Mouse (Mus musculus) CD4-positive helper T cell, adult 2 months (primary cell): ENCODE measurements around the gene Maml3.

Experiments
- DNase-seq: peaks from one replicate; pipeline ENCODE4 v3.0.0-alpha.2; 2012; ENCODE audit warnings: low read depth, missing footprints, low spot score

Gene Maml3

DNA sequence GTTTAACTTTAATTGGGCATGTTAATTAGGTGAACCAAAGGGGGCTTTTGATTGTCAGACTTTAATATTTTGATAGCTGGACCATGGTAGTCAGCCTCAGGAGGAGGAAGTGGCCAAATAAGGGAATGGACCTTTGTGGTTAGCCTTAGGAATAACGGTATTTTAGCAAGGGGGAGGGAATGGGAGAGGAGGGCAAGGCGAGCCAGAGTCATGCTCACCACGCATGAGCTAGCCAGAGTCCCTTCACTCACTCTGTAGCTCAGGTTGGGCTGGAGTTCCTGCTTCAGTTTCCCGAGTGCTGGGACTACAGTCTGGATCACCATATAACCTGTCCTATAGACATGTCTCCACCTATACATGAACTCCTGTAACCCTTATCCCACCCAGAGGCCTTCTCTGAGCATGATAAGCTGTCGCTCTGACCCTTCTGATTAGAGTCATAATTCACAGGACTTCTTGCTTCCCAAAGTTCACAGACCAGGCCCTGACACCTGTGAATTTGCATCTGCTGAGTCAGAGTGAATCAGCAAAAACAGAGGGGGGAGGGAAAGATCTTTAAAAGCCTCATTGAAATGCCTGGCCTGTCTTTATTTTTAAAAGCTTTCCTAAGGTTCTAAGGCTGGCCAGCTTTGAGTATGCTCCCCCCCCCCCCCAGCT lies 434.3 kb downstream of the Maml3 start:
- no peak for DNase-seq

DNA sequence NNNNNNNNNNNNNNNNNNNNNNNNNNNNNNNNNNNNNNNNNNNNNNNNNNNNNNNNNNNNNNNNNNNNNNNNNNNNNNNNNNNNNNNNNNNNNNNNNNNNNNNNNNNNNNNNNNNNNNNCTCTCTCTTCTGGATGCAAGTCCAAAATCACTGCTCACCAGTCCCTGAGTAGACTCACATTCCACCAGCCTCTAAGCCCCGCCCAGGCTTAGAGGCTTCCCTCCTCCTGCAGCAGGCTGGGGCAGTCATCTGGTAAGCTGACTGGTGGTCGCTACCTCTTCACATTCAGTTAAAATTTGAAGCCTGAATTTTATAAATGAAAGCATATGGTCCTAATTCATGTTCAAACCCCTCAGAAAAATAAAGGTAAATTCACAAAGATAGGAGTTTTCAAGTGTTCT lies 436.3 kb downstream of the Maml3 start:
- no peak for DNase-seq

DNA sequence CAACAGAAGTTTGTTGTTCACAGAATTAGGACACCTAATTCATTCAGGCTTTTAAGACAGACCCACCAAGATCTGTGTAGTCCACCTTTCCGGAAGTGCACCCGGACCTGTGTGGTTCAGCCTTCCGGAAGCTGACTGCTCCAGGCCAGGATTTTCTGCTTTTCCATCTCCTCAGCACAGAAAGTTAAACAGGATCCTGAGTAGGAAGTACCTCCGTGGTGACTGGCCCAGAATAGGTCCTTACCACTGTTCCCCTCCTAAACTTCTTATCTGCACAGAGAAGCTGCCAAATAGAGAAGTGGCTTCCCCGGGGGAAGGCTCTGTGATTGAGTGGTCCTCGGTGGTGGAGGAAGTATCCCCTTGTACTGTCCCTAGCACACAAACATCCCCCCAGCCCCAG lies 442.3 kb downstream of the Maml3 start:
- no peak for DNase-seq

DNA sequence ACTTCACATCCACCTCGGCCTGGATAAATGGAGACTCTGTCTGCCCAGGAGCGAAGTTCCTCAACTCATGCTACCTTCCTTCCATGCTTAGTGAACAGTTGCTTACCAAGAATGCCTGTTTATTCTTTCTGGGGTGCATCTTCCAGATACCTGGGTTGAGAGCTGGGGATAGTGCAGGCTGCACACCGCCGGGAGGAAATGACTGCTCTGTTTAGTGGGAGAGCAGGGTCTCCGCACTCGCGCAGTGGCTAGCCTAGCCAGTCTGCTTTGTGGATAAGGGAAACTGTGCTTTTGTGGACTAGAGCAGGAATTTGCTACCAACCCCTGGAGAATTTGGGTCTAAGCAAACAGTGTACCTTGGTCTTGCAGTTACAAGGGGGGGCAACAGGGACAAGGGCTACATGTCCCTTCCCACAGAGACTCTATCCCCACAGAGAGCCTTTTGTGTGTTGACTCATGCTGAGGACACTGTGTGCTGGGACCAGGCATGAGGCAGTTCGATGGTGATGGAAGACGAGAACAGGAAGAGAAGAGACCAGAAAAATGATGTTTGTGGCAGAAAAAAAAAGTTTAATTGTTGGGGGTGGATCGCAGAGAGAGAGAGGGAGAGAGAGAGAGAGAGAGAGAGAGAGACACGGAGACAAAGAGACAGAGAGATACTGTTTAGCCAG lies 442.9 kb downstream of the Maml3 start:
- DNase-seq, result no peak

DNA sequence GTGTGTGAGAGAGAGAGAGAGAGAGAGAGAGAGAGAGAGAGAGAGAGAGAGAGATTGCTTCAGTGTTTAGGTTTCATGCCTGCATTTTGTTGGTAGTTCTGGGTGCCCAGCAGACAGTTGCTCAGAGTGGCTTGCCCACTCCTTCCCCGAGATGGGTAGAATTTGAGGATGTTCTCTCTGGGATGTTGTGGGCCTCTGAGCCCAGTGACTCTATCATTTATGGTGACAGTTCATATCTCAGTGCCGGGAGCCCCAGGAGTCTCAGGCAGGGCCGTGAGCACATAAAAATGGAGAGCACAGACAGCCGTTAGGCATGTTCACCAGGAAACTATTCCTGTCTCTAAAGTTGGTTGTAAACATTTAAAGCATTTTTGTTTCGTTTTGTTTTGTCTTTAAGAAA lies 443.5 kb downstream of the Maml3 start:
- DNase-seq, result no peak

DNA sequence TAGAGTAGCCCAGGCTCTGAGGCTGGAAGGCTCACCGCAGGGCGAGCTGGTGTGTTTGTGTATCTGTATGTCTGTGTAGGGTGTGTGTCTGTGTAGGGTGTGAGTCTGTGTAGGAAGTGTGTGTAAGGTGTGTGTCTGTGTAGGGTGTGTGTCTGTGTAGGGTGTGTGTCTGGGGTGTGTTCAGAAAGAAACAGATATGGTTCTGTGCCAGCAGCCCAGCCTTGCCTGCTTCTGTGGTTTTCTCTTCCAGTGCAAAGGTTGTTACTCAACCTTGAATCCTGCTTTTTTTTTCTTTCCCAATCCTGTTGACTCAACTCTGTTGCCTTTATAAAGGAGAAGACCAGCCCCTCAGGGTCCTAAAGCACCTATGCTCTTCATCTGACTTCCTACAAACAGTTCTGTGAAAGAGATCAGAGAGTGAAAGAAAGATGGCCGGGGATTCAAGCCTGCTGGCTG lies 444.0 kb downstream of the Maml3 start:
- no peak for DNase-seq

DNA sequence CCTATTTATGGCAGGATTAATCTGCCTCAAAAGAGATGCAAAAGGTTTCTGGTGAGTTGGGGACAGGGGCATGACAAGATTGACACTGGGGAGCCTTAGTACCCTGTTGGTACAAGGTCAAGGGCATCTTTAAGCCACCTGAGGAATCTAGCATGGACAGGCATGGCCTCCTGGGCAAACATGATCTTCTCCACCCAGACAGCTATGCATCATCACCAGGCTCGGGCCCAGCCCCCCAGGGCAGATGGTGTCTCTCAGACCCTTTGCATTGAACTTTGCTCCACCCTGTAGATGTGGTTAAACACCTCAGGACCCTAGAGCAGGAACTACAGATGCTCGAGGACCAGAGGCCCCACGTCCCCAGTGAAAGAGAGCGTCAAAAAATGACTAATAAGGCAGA lies 444.8 kb downstream of the Maml3 start, which contains the start of gene Mgst2:
Gene Mgst2 (plus strand): TSS at position 301 of the 400 bp plus-strand sequence.
- no peak for DNase-seq

DNA sequence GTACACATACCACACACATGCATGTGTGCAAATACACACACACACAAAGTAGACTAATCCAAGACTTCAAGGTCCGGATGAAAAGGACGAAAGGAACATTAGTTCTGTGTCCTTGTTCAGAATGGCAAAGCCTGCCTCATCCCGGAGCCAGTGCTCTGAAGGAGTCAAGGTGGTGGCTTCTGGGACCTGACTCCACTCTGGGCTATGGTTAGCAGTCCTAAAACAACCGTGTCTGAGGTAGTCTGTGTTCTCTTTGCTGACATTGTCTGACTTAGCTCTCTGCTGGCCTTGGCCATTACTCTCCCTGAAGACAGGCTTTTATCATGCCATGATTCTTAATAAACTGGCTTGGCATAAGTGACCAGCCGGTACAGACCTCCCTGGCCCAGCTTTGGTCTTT lies 445.5 kb downstream of the Maml3 start:
- no peak for DNase-seq

DNA sequence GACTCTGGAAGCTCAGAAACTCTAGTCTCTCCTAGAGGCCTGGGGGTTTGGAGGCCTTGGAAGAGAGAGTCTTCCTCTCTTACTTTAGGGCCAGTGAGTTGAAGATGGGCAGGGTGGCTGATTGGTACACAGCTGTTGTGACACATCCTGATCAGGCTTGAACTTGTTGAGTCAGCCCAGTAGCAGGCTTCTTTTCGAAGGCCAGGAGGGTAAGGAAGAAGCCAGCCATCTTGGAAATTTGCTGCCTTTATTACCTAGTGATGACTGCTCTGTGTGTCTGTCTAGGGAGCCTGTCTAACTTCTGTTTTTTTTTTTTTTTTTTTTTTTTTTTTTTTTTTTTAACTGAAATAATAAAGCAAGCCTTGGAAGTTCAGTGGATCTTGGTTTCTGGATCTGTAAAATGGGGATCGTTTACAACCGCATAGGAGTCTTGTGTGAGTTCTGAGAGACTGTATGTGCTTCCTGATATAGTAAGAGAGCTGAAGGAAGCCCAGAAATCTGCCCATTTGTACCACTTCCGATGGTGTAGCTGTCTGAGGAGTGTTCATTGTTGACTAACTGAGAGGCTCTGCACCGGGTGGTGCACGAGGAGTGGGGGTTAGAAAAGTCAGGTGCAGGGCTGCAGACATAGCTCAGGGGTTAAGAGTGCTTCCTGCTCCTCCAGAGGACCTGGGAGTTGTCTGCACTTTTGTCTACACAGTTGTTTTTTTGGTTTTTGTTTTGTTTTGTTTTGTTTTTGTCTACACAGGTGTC lies 450.4 kb downstream of the Maml3 start:
- peak; percentile 79 for DNase-seq

DNA sequence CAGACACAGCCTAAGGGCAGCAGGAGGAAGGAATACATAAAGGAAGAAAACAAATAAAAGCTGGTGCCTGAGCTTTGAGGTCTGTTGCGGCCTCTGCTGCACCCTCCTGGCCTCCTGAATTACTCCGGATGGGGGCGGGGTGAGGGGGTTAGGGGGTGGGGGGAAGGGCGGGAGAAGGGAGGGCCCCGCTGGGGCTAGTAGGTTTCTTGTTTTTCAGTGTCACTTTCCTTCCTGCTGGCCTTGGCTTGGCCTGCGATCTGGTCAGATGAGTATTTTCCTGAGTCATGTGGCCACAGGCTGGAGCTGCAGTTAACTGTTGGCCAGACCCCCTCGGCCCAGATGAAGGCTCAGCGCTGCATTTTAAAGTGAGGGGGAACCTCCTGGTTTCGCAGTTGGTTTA lies 452.2 kb downstream of the Maml3 start:
- DNase-seq, result peak; percentile 71

DNA sequence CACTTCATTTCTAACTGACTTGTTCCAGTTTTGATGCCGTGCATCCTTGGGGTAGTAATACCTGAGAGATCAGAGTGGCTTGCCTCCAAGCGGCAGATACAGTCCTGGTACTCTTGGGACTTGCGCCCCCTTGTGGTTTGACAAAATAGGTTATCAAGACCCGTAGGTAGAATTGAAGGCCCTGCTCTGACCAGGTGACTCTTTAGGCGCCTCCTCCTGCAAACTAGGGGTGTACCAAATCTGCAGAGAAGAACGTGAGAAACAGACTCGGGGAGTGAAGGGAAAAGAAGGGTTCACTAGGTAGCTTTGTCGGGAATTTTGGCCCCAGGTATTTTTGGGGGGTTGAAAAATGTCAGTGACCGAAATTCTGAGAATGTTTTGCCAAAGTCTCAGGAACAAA lies 452.6 kb downstream of the Maml3 start:
- peak; percentile 88 for DNase-seq

DNA sequence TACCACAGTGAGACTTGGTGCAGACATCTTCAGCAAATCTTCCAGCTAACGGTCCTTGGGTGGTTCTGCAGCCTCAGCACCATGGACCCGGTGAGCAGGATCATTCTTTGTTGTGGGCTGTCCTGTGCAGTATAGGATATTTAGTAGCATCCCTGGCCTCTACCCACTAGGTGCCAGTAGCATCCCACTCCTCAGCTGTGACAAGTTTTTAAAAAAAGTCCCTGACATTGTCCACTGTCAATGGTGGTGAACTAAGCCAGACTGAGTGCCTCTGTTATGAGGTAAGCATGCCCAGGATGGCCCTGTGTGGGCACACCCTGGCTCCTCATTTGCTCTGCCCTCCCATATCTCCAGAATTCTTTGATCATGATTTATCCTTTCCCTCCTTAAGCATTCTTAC lies 453.7 kb downstream of the Maml3 start:
- no peak for DNase-seq

DNA sequence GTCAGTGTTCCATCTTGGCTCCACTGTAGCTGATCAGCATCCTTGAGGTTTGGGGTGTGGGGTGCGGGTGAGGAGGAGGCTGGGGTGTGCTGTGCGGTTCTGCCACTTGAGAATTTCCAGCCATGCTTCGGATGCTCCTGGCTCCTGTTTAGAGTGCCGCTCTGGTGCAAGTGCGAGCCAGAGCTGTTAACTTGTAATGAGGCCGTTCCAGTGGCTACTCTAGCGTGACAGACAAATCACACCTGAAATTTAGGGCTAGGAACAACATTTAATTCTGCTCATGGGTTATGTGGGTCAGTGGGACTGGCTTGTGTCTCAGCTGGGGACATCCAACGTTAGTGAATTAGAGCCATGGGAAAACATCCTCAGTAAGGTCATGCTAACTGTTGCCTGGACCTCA lies 454.9 kb downstream of the Maml3 start:
- DNase-seq, result no peak

DNA sequence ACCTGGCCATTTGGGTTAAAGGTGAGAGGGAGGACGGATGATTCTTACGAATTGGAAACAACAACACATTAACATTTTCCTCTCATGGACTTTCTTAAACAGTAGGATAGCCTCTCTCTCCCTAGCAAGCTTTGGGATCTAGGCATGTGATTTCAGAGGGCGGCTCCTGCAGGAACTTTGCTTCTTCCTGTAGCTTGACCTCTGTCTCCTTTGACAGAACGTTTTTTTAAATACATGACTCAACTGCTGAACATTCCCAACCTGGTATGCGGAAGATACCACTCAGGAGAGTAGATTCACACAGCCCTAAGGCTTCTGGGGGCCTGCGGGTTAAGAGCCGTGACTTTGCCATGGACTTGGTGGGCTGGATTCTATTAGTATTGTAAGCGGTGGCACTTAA lies 455.4 kb downstream of the Maml3 start:
- no peak for DNase-seq

DNA sequence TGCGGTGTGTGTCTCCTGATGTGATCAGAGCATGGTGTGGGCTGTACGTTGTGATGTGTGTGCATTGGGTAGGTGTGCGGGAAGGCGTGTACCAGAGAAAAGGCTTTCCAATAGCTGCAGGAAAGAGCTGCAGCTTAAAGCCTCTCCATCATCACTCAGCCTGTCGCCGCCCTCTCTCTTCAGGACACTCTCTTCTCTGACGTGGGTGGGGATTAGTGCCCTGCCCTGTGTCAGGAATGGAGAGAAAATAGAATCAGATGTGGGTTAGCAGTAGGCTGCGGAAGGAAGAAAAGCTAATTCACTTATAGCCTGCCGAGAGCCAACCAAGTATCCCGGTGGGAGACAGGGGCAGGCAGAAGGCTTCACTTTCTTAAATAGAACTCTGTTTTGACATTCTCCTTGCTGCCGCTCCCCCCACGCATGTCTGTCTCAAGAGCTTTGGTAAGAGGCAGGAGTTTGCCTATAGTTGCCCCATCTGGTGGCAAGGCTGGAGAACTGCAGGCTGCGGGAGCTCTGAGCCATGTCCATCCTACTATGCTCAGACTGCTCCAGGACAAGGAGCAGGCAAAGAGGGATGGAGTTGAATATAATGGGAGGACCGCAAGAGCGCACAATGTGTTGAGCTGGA lies 456.7 kb downstream of the Maml3 start:
- peak; percentile 78 for DNase-seq

DNA sequence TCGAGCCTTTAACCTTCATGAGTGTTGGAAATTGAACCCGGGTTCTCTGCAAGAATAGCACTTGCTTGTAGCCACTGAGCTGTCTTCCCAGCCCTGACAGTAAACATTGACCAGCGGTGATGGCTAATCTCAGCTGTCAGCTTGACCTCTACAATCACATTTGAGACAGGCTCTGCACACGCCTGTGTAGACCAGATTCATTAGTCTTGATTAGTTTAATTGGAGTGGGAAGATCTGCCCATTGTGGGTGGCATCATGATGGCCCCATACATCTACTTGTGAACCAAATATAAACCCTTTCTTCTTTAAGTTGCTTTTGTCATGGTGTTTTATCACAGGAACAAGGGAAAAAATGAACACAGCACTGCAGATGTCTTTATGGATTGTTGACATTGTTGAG lies 457.5 kb downstream of the Maml3 start:
- no peak for DNase-seq

DNA sequence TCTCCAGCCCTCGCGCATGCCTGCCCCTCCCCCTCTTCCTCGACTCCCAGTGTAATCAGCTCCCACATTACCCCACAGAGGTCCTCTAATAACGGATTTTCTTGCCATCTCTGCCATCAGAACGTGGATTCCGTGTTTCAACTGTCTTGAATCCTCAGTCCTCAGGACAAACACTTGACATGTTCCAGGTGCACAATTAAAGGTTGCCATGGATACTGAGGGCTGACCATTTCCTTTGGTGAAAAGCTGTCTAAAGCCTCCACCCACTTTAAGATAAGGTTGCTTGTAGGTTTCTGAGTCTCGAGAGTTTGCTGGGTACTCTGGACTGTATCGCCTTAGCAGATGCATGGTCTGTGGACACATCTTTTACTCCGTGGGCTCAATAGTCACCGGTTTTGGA lies 458.6 kb downstream of the Maml3 start:
- DNase-seq, result no peak

DNA sequence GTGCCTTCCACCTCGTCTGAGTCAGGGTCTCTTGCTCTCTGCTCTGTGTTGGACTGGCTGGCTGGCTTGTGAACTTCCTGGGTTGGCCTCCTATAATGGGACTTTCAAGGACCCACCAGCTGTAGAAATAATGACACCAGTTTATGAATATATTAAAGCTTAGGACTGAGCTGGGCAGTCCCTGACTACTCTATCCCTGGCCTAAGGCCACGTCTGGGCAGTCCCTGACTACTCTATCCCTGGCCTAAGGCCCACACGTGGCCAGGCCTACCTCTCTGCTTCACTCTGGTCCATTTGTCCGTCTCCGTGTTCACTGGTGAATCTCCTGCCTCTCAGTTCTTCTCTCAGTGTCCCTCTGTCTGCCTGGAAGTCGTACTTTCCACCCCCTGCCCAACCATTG lies 459.4 kb downstream of the Maml3 start:
- DNase-seq, result no peak

DNA sequence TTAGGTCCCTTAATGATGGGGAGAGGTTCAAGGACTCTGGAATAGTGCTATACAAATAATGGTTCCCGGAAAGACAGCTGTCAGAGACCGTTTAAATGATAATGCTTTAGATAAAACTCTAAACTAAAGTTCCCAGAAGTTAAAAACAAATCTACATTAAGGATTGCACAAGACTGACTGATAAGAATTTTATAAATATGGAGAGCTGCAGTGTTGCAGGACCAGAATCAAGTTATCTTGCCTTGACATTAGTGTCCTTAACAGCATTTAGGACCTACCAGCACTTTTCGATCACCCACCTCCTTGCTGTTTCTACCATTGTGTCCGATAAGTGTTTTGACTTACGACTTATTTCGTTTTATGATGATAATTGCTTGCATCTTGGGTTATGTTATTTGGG lies 466.6 kb downstream of the Maml3 start:
- DNase-seq, result no peak

DNA sequence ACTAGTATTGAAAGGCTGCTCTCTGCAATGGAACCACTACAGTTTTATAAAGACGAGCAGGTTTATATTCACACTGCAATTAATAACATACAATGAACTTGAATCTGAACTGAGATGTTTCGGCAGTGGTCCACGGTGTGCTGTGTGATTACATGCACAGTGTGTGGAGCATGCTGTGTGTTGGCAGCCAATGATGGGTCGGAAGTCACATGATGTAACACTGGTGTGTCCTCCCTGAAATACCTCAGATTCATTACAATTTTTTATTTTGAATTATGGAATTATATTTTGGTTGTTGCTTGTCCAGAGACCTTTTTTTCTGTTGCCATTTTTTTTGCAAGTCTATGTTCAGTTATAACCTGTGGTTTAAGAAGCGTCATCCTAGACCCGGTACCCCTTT lies 467.6 kb downstream of the Maml3 start:
- DNase-seq, result no peak

DNA sequence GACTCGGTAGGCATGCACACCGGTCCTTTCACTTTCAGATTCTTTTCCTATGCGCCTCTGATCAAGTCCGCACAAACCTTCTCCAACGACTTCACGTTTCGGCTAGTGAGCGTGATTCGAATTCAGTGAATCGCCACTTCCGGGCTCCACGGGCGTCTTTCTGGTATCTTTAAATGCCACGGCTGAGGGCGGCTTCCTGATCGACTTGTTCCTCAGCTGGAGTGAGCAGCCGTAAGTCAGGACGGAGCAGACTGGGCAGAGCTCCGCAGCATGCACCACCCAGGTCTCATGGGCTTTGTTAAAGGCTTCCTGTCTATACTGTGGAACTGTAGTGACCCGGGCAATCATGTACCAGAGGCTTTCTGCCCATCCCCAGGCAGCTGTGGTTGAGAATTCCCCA lies 468.2 kb downstream of the Maml3 start:
- DNase-seq, result peak; percentile 80

DNA sequence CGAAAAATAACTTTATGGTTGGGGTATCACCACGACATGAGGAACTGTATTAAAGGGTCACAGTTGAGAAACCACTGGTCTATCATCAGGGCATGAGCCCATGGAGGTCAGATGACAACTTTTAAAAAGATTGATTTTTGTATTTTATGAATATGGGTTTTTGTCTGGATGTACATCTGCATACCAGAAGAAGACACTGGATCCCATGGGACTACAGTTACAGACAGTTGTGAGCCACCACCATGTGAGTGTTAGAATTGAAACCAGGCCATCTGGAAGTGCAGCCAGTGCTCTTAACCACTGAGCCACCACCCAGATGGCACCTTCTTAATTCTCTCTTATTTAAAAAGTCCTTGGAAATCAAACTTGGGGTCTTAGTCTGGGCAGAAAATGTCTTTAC lies 468.9 kb downstream of the Maml3 start:
- DNase-seq, result no peak
